Mouse (Mus musculus): ENCODE data around the gene Psmb6. TPM values are rescaled to one million over a fixed set of nuclear protein-coding genes. Genes with fewer than 3 reads are reported as not detected.
"Not testable (repeated sequence)": the region's sequence is repeated elsewhere in the genome, so short reads cannot be mapped to it uniquely, and the experiment has no call there.

Gene Psmb6
- polyA plus RNA-seq, 1 experiment = 248 TPM

DNA sequence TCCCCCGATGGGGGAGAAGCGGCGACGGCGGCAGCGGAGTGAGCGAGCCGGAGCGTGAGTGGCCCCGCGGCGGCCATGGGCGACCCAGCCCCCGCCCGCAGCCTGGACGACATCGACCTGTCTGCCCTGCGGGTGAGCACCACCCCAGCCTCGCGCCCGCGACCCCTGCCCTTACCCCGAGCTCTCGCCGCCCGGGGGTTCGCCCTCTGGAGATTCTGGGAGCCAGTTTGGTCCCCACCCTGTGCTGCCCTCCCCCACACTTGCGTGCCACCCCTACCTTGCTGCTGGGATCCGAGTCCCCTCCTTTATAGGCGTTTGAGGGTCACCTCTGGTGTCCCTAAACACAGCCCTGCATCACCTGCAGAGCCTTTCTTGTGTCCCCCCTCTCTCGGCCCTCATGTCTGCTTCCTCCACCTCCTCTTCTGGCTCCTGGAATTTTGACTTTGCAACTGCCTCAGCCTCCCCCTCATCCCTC lies 37.9 kb downstream of the Psmb6 start:
- H3K27ac ChIP-seq (ENCODE audit: insufficient read depth, low read length) = peak overlapping the region; percentile 67
- no peak for TF ChIP-seq CTCF (IDR thresholded peaks at IDR 0.05; ENCODE audit: extremely low read depth, insufficient read depth, low read length)
- no peak for TF ChIP-seq POLR2A (IDR thresholded peaks at IDR 0.05; ENCODE audit: extremely low read depth, insufficient read depth, low read length)
- peak overlapping the region; percentile 86 for H3K4me3 ChIP-seq (ENCODE audit: insufficient read depth, low read length)
- H3K4me1 ChIP-seq (ENCODE audit: control insufficient read depth, insufficient read depth, low read length) = peaks cover 10% of the 10 kb centered on the region

DNA sequence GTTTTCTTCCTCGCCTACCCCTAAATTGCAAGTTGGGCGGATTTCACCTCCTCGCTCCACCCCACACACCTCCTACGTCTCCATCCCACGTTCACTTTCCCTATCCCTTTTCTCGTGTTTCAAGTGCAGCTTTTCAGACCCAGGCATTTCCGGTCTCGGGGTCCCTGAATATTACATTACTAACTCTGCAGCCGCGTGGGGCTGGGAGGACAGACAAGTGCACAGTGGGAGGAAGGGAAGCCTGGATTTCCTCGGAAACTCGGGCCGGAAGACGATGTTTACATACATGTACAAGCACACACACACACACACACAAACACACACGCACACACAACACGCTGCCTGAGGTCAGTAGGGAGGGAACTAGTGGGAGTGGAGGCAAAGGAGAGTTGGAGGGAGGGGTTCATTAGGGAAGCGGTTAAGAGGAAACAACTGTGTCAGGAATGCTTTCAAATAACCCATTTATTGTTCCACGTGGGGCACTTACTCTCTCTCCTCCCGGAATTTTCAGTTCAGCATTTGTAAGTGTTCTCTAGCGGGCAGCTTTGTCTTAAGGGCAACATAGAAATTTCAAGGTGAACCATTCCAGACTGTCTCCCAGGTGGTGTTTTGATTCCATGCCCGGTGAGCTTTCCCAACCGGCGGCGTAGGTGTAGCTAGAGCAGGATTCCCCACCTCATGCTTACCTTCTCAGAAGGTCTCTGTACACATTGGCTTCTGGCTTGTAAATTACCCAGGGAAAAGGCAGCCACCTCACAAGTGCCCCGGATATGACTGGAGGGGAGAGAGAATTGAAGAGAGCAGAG lies 38.5 kb downstream of the Psmb6 start:
- H3K4me3 ChIP-seq (ENCODE audit: insufficient read depth, low read length) = peak overlapping the region; percentile 86
- peaks cover 10% of the 10 kb centered on the region for H3K4me1 ChIP-seq (ENCODE audit: control insufficient read depth, insufficient read depth, low read length)
- TF ChIP-seq CTCF (IDR thresholded peaks at IDR 0.05; ENCODE audit: extremely low read depth, insufficient read depth, low read length) (no peak), POLR2A (IDR thresholded peaks at IDR 0.05; ENCODE audit: extremely low read depth, insufficient read depth, low read length) (no peak)
- 0 out of 2 replicates have a peak overlapping the region, but pooled peaks have one; percentile 67 for H3K27ac ChIP-seq (ENCODE audit: insufficient read depth, low read length)

DNA sequence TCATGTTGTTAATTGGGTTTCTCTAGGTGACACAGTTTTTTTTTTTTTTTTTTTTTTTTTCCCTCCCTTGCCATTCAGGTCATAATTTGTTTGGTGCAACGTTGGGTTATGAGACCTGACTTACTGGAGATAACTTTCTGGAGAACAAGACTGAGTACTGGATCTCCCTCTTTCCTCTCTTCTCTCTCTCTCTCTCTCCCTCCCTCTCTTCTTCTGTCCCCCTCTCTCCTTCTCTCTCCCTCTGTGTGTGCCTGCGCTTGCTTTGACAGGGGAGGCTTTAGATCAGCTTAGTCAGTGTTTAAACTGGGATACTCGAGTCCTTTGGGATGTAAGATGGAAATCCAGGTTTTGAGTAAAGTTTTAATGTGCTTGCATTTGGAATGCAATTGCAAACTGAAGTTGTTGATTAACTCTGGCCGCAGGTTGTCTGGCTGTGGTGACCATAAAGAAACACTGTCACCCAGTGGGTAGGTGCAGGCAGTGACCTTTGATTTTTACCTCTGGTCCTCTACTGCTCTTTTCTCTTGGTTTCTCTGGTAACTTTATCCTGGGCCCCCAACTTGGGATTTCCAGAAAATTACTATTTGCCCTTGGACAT lies 39.2 kb downstream of the Psmb6 start:
- TF ChIP-seq CTCF (IDR thresholded peaks at IDR 0.05; ENCODE audit: extremely low read depth, insufficient read depth, low read length) = no peak
- no peak for TF ChIP-seq POLR2A (IDR thresholded peaks at IDR 0.05; ENCODE audit: extremely low read depth, insufficient read depth, low read length)
- Histone ChIP-seq H3K4me1 (ENCODE audit: control insufficient read depth, insufficient read depth, low read length) (peaks cover 10% of the 10 kb centered on the region), H3K27ac (ENCODE audit: insufficient read depth, low read length) (0 out of 2 replicates have a peak overlapping the region, but pooled peaks have one; percentile 33), H3K4me3 (ENCODE audit: insufficient read depth, low read length) (peak overlapping the region; percentile 86)

DNA sequence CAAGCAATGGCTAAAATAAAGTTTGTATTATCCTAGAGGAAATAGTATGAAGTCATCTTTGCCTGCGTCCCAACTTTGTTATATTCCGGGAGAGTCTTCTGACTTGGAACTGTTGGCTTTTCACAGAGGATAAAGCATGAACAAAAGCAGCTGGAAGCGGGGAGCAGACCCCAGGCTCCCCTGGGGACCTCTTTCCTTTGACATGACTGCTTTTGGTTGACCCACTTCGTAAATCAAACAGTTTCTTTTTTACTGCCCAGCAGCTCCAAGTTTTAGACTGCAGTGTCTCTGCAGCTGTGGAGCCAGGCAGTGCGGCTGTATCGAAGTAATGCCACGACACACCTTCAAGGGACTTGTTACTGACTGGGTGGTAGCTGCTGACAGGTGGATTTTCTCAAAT lies 41.4 kb downstream of the Psmb6 start:
- Histone ChIP-seq H3K4me1 (ENCODE audit: control insufficient read depth, insufficient read depth, low read length) (peaks cover 17% of the 10 kb centered on the region), H3K4me3 (ENCODE audit: insufficient read depth, low read length) (no peak overlapping the region), H3K27ac (ENCODE audit: insufficient read depth, low read length) (peak overlapping the region; percentile 54; the same call in 1 of the 2 replicates)
- no peak for TF ChIP-seq CTCF (IDR thresholded peaks at IDR 0.05; ENCODE audit: extremely low read depth, insufficient read depth, low read length)
- TF ChIP-seq POLR2A (IDR thresholded peaks at IDR 0.05; ENCODE audit: extremely low read depth, insufficient read depth, low read length) = no peak

DNA sequence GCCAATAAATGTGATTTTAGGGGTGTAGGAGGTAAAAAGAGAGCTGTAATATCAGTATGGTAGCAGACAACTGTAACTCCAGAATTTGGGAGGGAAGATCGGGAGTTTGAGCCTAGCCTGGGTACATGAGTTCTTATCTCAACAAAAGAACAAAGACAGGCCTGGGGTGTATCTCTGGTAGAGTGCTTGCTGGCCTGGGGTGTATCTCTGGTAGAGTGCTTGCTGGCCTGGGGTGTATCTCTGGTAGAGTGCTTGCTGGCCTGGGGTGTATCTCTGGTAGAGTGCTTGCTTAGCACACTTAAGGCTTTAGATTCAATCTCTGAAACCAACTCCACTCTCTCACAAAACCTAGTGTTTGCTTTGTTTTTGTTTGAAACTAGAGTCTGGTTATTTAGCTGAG lies 45.4 kb downstream of the Psmb6 start:
- H3K4me1 ChIP-seq (ENCODE audit: control insufficient read depth, insufficient read depth, low read length) = peaks cover 26% of the 10 kb centered on the region
- not testable (repeated sequence) for H3K27ac ChIP-seq (ENCODE audit: insufficient read depth, low read length); H3K4me3 ChIP-seq (ENCODE audit: insufficient read depth, low read length)

DNA sequence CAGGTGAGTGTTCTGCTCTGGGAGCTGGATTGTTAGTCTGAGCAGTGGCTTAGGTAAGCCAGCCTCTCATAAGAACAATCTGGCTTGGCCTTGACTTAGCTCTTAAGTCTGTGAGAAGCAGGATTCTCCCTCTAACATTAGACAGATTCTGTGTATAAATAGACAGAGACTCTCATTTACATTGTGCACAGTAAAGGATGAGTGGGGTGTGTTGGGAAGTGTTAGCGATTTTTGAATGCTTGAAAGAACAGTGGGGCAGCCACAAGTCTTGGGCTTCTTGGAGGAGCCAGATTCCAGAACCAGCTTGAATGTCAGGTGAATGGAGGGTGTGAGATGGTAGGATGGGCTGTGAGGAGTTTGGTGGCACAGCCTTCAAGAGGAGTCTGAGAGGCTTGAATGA lies 46.5 kb downstream of the Psmb6 start:
- Histone ChIP-seq H3K27ac (ENCODE audit: insufficient read depth, low read length) (no peak overlapping the region), H3K4me3 (ENCODE audit: insufficient read depth, low read length) (no peak overlapping the region), H3K4me1 (ENCODE audit: control insufficient read depth, insufficient read depth, low read length) (peaks cover 30% of the 10 kb centered on the region)
- TF ChIP-seq CTCF (IDR thresholded peaks at IDR 0.05; ENCODE audit: extremely low read depth, insufficient read depth, low read length) (no peak), POLR2A (IDR thresholded peaks at IDR 0.05; ENCODE audit: extremely low read depth, insufficient read depth, low read length) (no peak)

DNA sequence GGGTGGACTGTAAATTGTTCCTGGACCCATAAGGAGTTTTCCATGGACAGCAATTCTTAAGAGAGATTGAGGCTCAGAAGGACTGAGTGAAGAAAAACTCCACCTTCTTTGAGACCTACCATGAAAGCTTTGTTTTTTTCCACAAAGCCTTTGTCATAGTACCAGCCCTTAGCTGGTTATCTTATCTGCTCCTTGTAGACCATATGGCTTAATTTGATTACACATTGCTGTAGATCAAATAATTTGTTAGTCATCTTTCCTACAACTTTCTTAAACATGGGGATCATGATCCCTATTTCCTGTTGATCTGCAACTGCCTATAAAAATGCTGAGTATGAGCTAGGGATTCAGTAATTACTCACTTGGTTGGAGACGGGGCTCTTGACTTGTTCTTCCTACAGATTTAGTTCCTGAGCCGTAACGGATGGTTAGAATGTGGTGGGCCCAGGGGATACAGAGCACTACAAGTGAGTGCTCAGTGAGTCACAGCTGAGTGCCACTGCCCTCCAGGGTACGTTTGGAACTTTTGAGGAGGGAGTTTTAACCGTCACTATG lies 47.3 kb downstream of the Psmb6 start:
- TF ChIP-seq POLR2A (IDR thresholded peaks at IDR 0.05; ENCODE audit: extremely low read depth, insufficient read depth, low read length) = no peak
- no peak for TF ChIP-seq CTCF (IDR thresholded peaks at IDR 0.05; ENCODE audit: extremely low read depth, insufficient read depth, low read length)
- Histone ChIP-seq H3K4me3 (ENCODE audit: insufficient read depth, low read length) (no peak overlapping the region), H3K27ac (ENCODE audit: insufficient read depth, low read length) (no peak overlapping the region), H3K4me1 (ENCODE audit: control insufficient read depth, insufficient read depth, low read length) (peaks cover 28% of the 10 kb centered on the region)

DNA sequence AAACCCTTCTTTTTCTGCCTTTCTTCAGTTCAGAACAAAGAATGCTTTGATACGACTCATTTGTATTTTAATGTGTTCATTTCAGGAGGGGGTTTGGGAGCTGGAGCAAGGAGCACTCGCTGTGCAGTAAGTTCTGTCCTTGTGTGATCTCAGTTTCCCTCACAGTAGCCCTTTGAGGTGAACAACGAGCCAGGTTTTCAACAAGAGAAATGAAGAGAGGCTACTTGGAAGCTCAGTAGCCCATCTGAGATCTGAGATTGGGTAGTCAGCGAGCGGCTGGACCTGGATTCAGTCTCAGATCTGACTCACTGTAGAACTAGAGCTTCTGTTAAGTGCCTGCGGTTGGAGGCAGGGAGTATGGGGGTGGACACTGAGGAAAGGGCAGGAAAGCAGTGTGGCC lies 48.7 kb downstream of the Psmb6 start:
- Histone ChIP-seq H3K27ac (ENCODE audit: insufficient read depth, low read length) (0 out of 2 replicates have a peak overlapping the region, but pooled peaks have one; percentile 20), H3K4me3 (ENCODE audit: insufficient read depth, low read length) (no peak overlapping the region), H3K4me1 (ENCODE audit: control insufficient read depth, insufficient read depth, low read length) (peaks cover 33% of the 10 kb centered on the region)
- TF ChIP-seq POLR2A (IDR thresholded peaks at IDR 0.05; ENCODE audit: extremely low read depth, insufficient read depth, low read length) (no peak), CTCF (IDR thresholded peaks at IDR 0.05; ENCODE audit: extremely low read depth, insufficient read depth, low read length) (no peak)

DNA sequence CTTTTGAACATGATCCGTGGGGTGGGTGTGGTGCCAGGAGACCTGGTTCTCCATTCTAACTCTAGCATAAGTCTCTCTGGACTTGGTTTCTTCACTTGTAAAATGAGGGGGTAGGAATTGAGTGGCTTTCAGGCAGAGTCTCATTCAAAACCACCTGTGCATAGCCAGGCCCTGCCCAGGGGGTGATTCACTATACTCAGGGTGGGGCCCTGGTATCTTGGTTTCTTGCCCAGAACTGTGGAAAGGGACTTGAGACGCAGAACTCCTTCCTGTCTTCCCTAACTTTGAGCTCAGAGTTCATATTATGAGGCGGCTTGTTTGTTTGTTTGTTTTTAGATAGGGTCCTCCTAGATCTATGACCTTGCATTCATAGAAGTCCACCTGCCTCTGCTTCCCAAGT lies 52.0 kb downstream of the Psmb6 start:
- Histone ChIP-seq H3K4me1 (ENCODE audit: control insufficient read depth, insufficient read depth, low read length) (peaks cover 43% of the 10 kb centered on the region), H3K27ac (ENCODE audit: insufficient read depth, low read length) (no peak overlapping the region; the same call in 1 of the 2 replicates), H3K4me3 (ENCODE audit: insufficient read depth, low read length) (no peak overlapping the region)
- TF ChIP-seq POLR2A (IDR thresholded peaks at IDR 0.05; ENCODE audit: extremely low read depth, insufficient read depth, low read length) = no peak
- no peak for TF ChIP-seq CTCF (IDR thresholded peaks at IDR 0.05; ENCODE audit: extremely low read depth, insufficient read depth, low read length)

Other genes starting within 250 kb of the Psmb6 start
- gene Alox12e, start 202.7 kb upstream of the Psmb6 start, polyA plus RNA-seq (2012; rRNA removed) = 0.08 TPM in 1 of 2 replicates, not detected in the other
- gene Alox15, start 173.3 kb upstream of the Psmb6 start, polyA plus RNA-seq (2012; rRNA removed) = 0.06 and 0.10 TPM in 2 replicates
- 19.0 and 20.2 TPM in 2 replicates for gene Pelp1, start 115.3 kb upstream of the Psmb6 start, polyA plus RNA-seq (2012; rRNA removed)
- 58.1 and 61.5 TPM in 2 replicates for gene Arrb2, start 92.7 kb upstream of the Psmb6 start, polyA plus RNA-seq (2012; rRNA removed)
- 14.8 and 15.4 TPM in 2 replicates for gene Med11, start 73.4 kb upstream of the Psmb6 start, polyA plus RNA-seq (2012; rRNA removed)
- gene Zmynd15, start 65.9 kb upstream of the Psmb6 start, polyA plus RNA-seq (2012; rRNA removed) = 0.44 and 0.47 TPM in 2 replicates
- gene Cxcl16, start 65.4 kb upstream of the Psmb6 start, polyA plus RNA-seq (2012; rRNA removed) = 1.7 and 2.4 TPM in 2 replicates
- 0.44 and 0.95 TPM in 2 replicates for gene Tm4sf5, start 20.1 kb upstream of the Psmb6 start, polyA plus RNA-seq (2012; rRNA removed)
- gene Vmo1, start 10.8 kb upstream of the Psmb6 start, polyA plus RNA-seq (2012; rRNA removed) = 0.23 and 0.34 TPM in 2 replicates
- gene Gltpd2, start 6.2 kb upstream of the Psmb6 start, polyA plus RNA-seq (2012; rRNA removed) = not detected in 2 replicates
- gene Gm40193, start 7.6 kb downstream of the Psmb6 start, polyA plus RNA-seq (2012; rRNA removed) = not detected in 2 replicates
- gene Pld2, start 14.7 kb downstream of the Psmb6 start, polyA plus RNA-seq (2012; rRNA removed) = 21.4 and 24.4 TPM in 2 replicates
- gene Mink1, start 37.5 kb downstream of the Psmb6 start, polyA plus RNA-seq (2012; rRNA removed) = 318 and 325 TPM in 2 replicates
- gene 4930544D05Rik, start 90.5 kb downstream of the Psmb6 start, polyA plus RNA-seq (2012; rRNA removed) = not detected in 2 replicates
- 0.19 and 0.27 TPM in 2 replicates for gene Chrne, start 93.8 kb downstream of the Psmb6 start, polyA plus RNA-seq (2012; rRNA removed)
- gene Gp1ba, start 113.8 kb downstream of the Psmb6 start, polyA plus RNA-seq (2012; rRNA removed) = not detected in 2 replicates
- gene Rnf167, start 121.9 kb downstream of the Psmb6 start, polyA plus RNA-seq (2012; rRNA removed) = 124 and 128 TPM in 2 replicates
- gene Slc25a11, start 122.1 kb downstream of the Psmb6 start, polyA plus RNA-seq (2012; rRNA removed) = 139 and 143 TPM in 2 replicates
- 270 and 277 TPM in 2 replicates for gene Pfn1, start 129.3 kb downstream of the Psmb6 start, polyA plus RNA-seq (2012; rRNA removed)
- 26.4 and 26.6 TPM in 2 replicates for gene Eno3, start 131.8 kb downstream of the Psmb6 start, polyA plus RNA-seq (2012; rRNA removed)
- gene Spag7, start 144.0 kb downstream of the Psmb6 start, polyA plus RNA-seq (2012; rRNA removed) = 74.5 and 81.9 TPM in 2 replicates
- 126 and 138 TPM in 2 replicates for gene Camta2, start 162.7 kb downstream of the Psmb6 start, polyA plus RNA-seq (2012; rRNA removed)
- 4.8 and 5.2 TPM in 2 replicates for gene Inca1, start 174.8 kb downstream of the Psmb6 start, polyA plus RNA-seq (2012; rRNA removed)
- gene Kif1c, start 175.2 kb downstream of the Psmb6 start, polyA plus RNA-seq (2012; rRNA removed) = 51.2 and 53.7 TPM in 2 replicates
- gene Zfp3, start 238.8 kb downstream of the Psmb6 start, polyA plus RNA-seq (2012; rRNA removed) = 8.0 and 8.9 TPM in 2 replicates